Mouse (Mus musculus) hindbrain, postnatal 0 days (tissue): ENCODE results near the gene Rapgef2. TPM values are rescaled to one million over a fixed set of nuclear protein-coding genes. Genes with fewer than 3 reads are reported as not detected.
A peak's percentile ranks its signal among the peaks of the same experiment; 100 is the strongest.
"Not testable (repeated sequence)": the region's sequence is repeated elsewhere in the genome, so short reads cannot be mapped to it uniquely, and the experiment has no call there.

Source experiments
- ATAC-seq: fragments of 200-750 bp; cut with Nextera tagmentation; 2 replicates; pipeline ENCODE4 v1.8.0; 2017; ENCODE audit warnings: mild to moderate bottlenecking, moderate TSS enrichment, moderate library complexity
- DNase-seq: peaks from one replicate; pipeline ENCODE4 v3.0.0-alpha.2; 2015; ENCODE audit warnings: low spot score
- H3K27ac ChIP-seq: fragments of 300-500 bp; sonication (generic); 2 replicates; pipeline ENCODE4 v1.5.1; 2014; ENCODE audit warnings: mild to moderate bottlenecking
- H3K27me3 ChIP-seq: fragments of 300-500 bp; sonication (generic); 2 replicates; pipeline ENCODE4 v1.6.1; 2014; ENCODE audit warnings: low read length, mixed read lengths; ENCODE audit not compliant: insufficient read depth
- H3K36me3 ChIP-seq: fragments of 300-500 bp; sonication (generic); 2 replicates; pipeline ENCODE4 v1.6.1; 2014; ENCODE audit warnings: low read length, mixed read lengths; ENCODE audit not compliant: insufficient read depth
- H3K4me1 ChIP-seq: fragments of 300-500 bp; sonication (generic); 2 replicates; pipeline ENCODE4 v1.6.1; 2014; ENCODE audit warnings: antibody characterized with exemption, low read length, mixed read lengths; ENCODE audit not compliant: insufficient read depth
- H3K4me2 ChIP-seq: fragments of 300-500 bp; sonication (generic); 2 replicates; pipeline ENCODE4 v1.6.1; 2014; ENCODE audit warnings: low read depth, mild to moderate bottlenecking, low read length, moderate library complexity, mixed read lengths
- H3K4me3 ChIP-seq: fragments of 300-500 bp; sonication (generic); 2 replicates; pipeline ENCODE4 v1.5.1; 2014; ENCODE audit warnings: low read length
- H3K9ac ChIP-seq: fragments of 300-500 bp; sonication (generic); replicated peaks from 2 replicates; pipeline ENCODE4 v1.6.1; 2014; ENCODE audit warnings: mild to moderate bottlenecking, low read length, moderate library complexity, mixed read lengths
- H3K9me3 ChIP-seq: fragments of 300-500 bp; sonication (generic); 2 replicates; pipeline ENCODE4 v1.6.1; 2016; ENCODE audit warnings: low read length, mixed read lengths
- CTCF ChIP-seq: IDR thresholded peaks from 2 replicates; pipeline ENCODE4 v1.5.1; 2016; ENCODE audit warnings: antibody characterized with exemption, control low read depth, low read depth
- WGBS: fragments of 180-500 bp; shearing (Covaris S2); extraction: QIAGEN DNeasy Blood & Tissue Kit; methylation state at CpG from one replicate; pipeline ENCODE4 v1.1.7; 2014; 5-methylcytosine and 5-hydroxymethylcytosine counted together
- polyA plus RNA-seq: library from polyadenylated mRNA; unstranded; fragments of >200 nt; fragmentation: Nextera tagmentation; extraction: Ambion mirVana; gene quantifications from 2 replicates; pipeline ENCODE4 v1.2.1, GENCODE M21; 2015
- total RNA-seq: library from RNA; depleted of rRNA; stranded (reverse); fragments of >200 nt; gene quantifications from 2 replicates; pipeline ENCODE4 v1.2.3, GENCODE M21; 2014

Gene Rapgef2
- total and polyA plus RNA-seq, 2 experiments from 2014 or later = 8.8 to 49.8 TPM

GRCm38 (mm10) chr3:79178070-79178469 is 108.2 kb downstream of the Rapgef2 start:
- 81% methylated on average over 6 of the region's 6 CpGs for WGBS

GRCm38 (mm10) chr3:79177136-79177870 is 109.0 kb downstream of the Rapgef2 start:
- peak overlapping the region; percentile 7; the same call in 1 of the 2 replicates for H3K27ac ChIP-seq
- ATAC-seq = no peak

More at GRCm38 (mm10) chr3:79178070-79178469, 108.2 kb downstream of the Rapgef2 start:
- no peak for ATAC-seq
- no peak overlapping the region for H3K9ac ChIP-seq
- H3K27ac ChIP-seq = 0 out of 2 replicates have a peak overlapping the region, but pooled peaks have one; percentile 7
- peaks cover 10% of the 10 kb centered on the region; the same call in 1 of the 2 replicates for H3K4me1 ChIP-seq
- DNase-seq = no peak
- no peaks in the 10 kb centered on the region for H3K36me3 ChIP-seq
- no peaks in the 10 kb centered on the region for H3K9me3 ChIP-seq
- H3K4me2 ChIP-seq = no peak overlapping the region
- H3K4me3 ChIP-seq = no peak overlapping the region
- H3K27me3 ChIP-seq = no peaks in the 10 kb centered on the region
- TF ChIP-seq CTCF = no peak

GRCm38 (mm10) chr3:79174168-79174567 is 112.1 kb downstream of the Rapgef2 start:
- Histone ChIP-seq H3K27me3 (no peaks in the 10 kb centered on the region), H3K9me3 (no peaks in the 10 kb centered on the region), H3K27ac (no peak overlapping the region), H3K36me3 (no peaks in the 10 kb centered on the region), H3K9ac (no peak overlapping the region), H3K4me1 (0 out of 2 replicates have a peak, but pooled peaks cover 5% of the 10 kb centered on the region), H3K4me3 (no peak overlapping the region), H3K4me2 (no peak overlapping the region)
- ATAC-seq (no peak), DNase-seq (no peak)
- 89% methylated on average over 6 of the region's 6 CpGs for WGBS
- TF ChIP-seq CTCF = no peak

More at GRCm38 (mm10) chr3:79177136-79177870, 109.0 kb downstream of the Rapgef2 start:
- Histone ChIP-seq H3K9ac (no peak overlapping the region), H3K4me3 (no peak overlapping the region), H3K9me3 (no peaks in the 10 kb centered on the region), H3K4me2 (no peak overlapping the region), H3K36me3 (no peaks in the 10 kb centered on the region), H3K4me1 (peaks cover 10% of the 10 kb centered on the region; the same call in 1 of the 2 replicates), H3K27me3 (no peaks in the 10 kb centered on the region)
- no peak for TF ChIP-seq CTCF
- 86% methylated on average over 8 of the region's 8 CpGs for WGBS
- no peak for DNase-seq

GRCm38 (mm10) chr3:79173291-79173690 is 113.0 kb downstream of the Rapgef2 start:
- DNase-seq = no peak
- Histone ChIP-seq H3K4me1 (no peaks in the 10 kb centered on the region), H3K27me3 (no peaks in the 10 kb centered on the region), H3K36me3 (no peaks in the 10 kb centered on the region), H3K4me2 (no peak overlapping the region), H3K4me3 (no peak overlapping the region), H3K9me3 (no peaks in the 10 kb centered on the region), H3K9ac (no peak overlapping the region), H3K27ac (no peak overlapping the region)
- TF ChIP-seq CTCF = no peak
- 83% methylated on average over 5 of the region's 5 CpGs for WGBS
- no peak for ATAC-seq

GRCm38 (mm10) chr3:79171146-79171545 is 115.2 kb downstream of the Rapgef2 start:
- H3K4me3 ChIP-seq, DNase-seq, H3K9ac ChIP-seq, ATAC-seq, H3K9me3 ChIP-seq, H3K27ac ChIP-seq, H3K4me1 ChIP-seq, H3K4me2 ChIP-seq, H3K36me3 ChIP-seq, H3K27me3 ChIP-seq: not testable (repeated sequence)
- 97% methylated on average over 8 of the region's 8 CpGs for WGBS

GRCm38 (mm10) chr3:79168168-79168827 is 118.0 kb downstream of the Rapgef2 start:
- no peaks in the 10 kb centered on the region for H3K36me3 ChIP-seq
- H3K4me2 ChIP-seq = no peak overlapping the region
- no peaks in the 10 kb centered on the region for H3K9me3 ChIP-seq
- H3K27me3 ChIP-seq = no peaks in the 10 kb centered on the region
- no peak overlapping the region for H3K27ac ChIP-seq
- H3K9ac ChIP-seq = no peak overlapping the region
- no peak for TF ChIP-seq CTCF
- ATAC-seq (no peak), DNase-seq (no peak)
- 73% methylated on average over 2 of the region's 2 CpGs for WGBS
- H3K4me1 ChIP-seq = no peaks in the 10 kb centered on the region
- no peak overlapping the region for H3K4me3 ChIP-seq

GRCm38 (mm10) chr3:79167586-79167985 is 118.7 kb downstream of the Rapgef2 start:
- Histone ChIP-seq H3K4me1 (no peaks in the 10 kb centered on the region), H3K9me3 (no peaks in the 10 kb centered on the region), H3K27ac (no peak overlapping the region), H3K4me3 (no peak overlapping the region), H3K4me2 (no peak overlapping the region), H3K27me3 (no peaks in the 10 kb centered on the region), H3K9ac (no peak overlapping the region), H3K36me3 (no peaks in the 10 kb centered on the region)
- TF ChIP-seq CTCF = no peak
- DNase-seq (no peak), ATAC-seq (no peak)
- WGBS = 77% methylated on average over 2 of the region's 2 CpGs
